Mouse (Mus musculus) G1E (cell line): ENCODE results near the gene Ogfod1.

Experiments
- CTCF ChIP-seq: IDR thresholded peaks from 2 replicates; pipeline ENCODE4 v1.5.1; 2012; ENCODE audit warnings: low read depth, low read length, inconsistent platforms, mixed read lengths
- GATA1 ChIP-seq: IDR thresholded peaks from 2 replicates; pipeline ENCODE4 v1.6.1; 2012; ENCODE audit warnings: borderline replicate concordance, low read length, inconsistent platforms, mixed read lengths
- POLR2AphosphoS5 ChIP-seq: IDR thresholded peaks from 2 replicates; pipeline ENCODE4 v1.6.1; 2012; ENCODE audit warnings: low read depth, low read length, inconsistent platforms; ENCODE audit not compliant: insufficient replicate concordance
- TAL1 ChIP-seq: conservative IDR thresholded peaks from 2 replicates; pipeline ENCODE4 v1.6.1; 2012; ENCODE audit warnings: low read depth, low read length, inconsistent platforms, mixed read lengths

- no peak for TF ChIP-seq CTCF
- TF ChIP-seq POLR2AphosphoS5 = no peak
- TF ChIP-seq GATA1 = no peak
- no peak for TF ChIP-seq TAL1
Observed at GRCm38 (mm10) chr8:94023916-94024315, 13.1 kb upstream of the Ogfod1 start.
